Mouse (Mus musculus): ENCODE results near the gene Prl3d2.
"Not testable (repeated sequence)": the region's sequence is repeated elsewhere in the genome, so short reads cannot be mapped to it uniquely, and the experiment has no call there.

Gene Prl3d2

DNA sequence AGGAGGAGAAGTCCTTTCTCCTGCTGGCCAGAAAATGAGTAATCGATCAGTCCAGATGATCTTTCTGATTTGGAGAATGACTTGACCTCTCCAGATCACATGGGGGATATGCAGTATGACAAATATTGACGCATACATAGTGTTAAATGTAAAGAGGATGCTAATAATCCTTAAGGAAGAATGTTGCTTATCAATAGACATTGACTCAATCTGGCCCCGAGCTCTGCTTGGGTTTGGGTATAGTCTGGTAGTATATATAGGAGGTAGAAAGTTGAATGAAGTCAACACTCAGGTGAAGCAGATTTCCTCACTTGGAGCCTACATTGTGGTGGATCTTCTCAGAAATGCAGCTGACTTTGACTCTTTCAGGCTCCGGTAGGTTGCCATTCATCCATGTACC, at the start of gene Prl3d2:
Gene Prl3d2, plus strand, starts transcription at position 301 of the 400 bp plus-strand sequence.
- DNase-seq (ENCODE audit: low spot score), result not testable (repeated sequence)

DNA sequence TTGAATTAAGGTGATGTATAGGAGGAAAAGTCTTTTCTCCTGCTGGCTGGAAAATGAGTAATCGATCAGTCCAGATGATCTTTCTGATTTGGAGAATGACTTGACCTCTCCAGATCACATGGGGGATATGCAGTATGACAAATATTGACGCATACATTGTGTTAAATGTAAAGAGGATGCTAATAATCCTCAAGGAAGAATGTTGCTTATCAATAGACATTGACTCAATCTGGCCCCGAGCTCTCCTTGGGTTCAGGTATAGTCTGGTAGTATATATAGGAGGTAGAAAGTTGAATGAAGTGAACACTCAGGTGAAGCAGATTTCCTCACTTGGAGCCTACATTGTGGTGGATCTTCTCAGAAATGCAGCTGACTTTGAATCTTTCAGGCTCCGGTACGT, 27.6 kb upstream of the Prl3d2 start, which contains the start of gene Prl3d1:
Gene Prl3d1, plus strand, starts transcription at position 301 of the 400 bp plus-strand sequence.
- DNase-seq (ENCODE audit: low spot score), result not testable (repeated sequence)

DNA sequence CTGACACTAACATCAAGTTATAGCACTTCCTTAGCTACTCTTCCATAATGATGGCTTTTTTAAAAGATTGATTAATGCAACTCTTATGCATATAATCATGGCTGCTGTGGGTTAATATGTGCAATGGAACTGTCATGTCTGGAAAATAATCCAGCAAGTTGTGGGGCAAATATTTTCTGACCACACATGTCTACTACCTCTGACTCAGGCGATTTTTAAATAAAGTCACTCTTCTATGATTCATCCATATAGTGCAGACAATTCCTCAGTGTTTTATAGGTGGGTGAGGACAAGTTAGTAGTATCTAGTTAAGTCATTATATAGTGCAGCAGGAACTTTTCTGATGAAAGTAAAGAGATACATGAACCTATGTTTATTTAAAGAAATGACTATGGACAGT, 26.8 kb downstream of the Prl3d2 start:
- no peak for DNase-seq (ENCODE audit: low spot score)

DNA sequence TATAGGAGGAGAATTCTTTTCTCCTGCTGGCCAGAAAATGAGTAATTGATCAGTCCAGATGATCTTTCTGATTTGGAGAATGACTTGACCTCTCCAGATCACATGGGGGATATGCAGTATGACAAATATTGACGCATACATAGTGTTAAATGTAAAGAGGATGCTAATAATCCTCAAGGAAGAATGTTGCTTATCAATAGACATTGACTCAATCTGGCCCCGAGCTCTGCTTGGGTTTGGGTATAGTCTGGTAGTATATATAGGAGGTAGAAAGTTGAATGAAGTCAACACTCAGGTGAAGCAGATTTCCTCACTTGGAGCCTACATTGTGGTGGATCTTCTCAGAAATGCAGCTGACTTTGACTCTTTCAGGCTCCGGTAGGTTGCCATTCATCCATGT, 35.0 kb downstream of the Prl3d2 start, which contains the start of gene Prl3d3:
Gene Prl3d3, plus strand, starts transcription at position 301 of the 400 bp plus-strand sequence.
- not testable (repeated sequence) for DNase-seq (ENCODE audit: low spot score)

Data from testis, postnatal 10 days (tissue).